Mouse (Mus musculus) right cerebral cortex, postnatal 25 days (tissue): ENCODE results near the gene Ankrd22.

Experiments
- DNase-seq: peaks from one replicate; pipeline ENCODE4 v3.0.0; 2022

Gene Ankrd22

DNA sequence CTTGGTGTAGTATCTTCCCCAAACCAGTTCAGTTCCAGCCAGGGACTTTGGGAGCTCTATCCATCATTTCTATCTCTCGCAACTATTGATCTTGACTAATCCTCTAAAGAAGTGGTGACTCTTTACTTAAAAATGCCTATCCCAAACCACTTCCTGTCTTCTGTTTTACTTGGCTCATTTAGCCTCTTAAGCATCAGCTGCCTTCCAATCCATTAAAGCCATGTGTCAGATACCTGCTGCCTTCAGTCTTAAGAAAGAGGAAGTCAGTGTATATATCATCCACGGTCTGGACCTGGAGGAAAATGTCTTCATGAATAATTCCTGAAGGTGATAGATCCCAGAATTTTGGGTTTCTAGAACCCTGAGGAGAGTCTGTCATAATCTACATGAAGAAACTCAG, 14.5 kb upstream of the Ankrd22 start:
- DNase-seq, result no peak

DNA sequence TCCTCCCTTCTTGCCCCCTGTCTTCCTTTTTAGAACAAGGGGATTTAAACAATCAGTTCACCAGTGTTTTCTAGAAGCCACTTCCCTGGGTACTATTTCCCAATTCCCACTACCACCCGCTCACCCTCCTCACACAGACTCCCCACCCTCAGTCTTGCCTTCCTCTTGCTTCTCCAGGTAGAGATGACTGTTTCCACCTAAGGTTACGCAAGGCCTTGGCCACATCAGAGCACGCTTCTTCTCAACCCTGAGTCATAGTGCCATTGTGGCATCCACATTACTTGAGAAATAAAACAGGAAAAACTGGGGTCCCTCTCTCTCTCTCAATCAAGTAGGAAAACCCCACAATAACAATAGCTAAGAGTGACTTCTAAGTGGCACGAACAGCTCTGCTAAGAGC, 13.3 kb upstream of the Ankrd22 start:
- no peak for DNase-seq

DNA sequence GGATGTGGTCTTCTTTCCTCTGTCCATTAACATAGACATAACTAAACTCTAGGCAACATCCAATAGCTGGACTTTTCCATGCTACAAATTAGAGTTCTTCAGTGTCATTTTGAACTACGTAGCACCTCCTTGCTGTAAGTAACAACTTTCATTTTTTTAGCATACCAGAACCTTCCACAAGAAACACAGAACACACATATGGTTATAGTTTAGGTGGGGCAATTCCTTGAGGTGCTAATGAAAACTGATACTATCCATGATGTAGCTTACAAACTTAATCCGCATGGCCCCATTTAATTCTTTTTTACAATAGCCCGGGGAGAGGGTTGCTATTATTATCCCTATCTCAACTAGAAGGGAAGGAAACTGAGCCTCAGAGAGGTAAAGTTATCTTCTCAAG, 8.2 kb upstream of the Ankrd22 start:
- DNase-seq, result no peak

DNA sequence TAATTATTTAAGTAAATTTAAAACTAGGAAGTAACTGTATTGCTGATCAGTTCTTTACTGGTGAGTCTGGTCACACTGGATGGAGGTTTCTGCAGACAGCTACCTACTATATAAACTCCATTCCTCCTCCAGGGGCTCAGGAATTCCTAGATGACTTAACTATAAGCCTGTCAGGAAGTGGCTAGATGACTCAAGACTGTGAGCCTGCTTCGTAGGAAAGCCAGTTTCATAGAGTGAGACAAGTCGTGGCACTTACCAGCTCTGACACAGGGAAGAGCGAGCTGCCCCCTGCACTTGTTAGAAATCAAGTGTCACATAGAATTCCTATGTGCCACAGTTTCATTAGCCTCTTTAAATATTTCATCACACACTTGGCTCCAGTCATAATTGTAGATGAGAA, 5.3 kb upstream of the Ankrd22 start:
- no peak for DNase-seq

DNA sequence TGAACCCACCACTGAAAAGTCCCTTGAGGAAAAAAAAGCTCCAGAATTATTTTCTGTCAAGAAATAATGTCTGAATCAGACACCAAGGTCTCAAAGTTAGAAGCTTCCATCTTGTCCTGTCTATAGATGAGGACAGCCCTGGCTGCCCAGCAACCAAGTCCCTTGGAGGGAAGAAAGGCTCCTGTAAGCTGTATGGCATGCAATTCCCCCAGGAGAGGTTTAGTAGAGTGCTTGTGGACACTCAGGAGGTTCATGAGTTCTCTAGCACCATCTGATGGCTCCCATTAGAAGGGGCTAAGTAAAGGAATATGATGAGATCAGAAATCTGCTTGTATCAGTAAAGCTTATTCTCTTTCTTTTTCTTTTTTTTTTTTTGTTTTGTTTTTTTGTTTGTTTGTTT, 3.3 kb upstream of the Ankrd22 start:
- DNase-seq, result no peak

DNA sequence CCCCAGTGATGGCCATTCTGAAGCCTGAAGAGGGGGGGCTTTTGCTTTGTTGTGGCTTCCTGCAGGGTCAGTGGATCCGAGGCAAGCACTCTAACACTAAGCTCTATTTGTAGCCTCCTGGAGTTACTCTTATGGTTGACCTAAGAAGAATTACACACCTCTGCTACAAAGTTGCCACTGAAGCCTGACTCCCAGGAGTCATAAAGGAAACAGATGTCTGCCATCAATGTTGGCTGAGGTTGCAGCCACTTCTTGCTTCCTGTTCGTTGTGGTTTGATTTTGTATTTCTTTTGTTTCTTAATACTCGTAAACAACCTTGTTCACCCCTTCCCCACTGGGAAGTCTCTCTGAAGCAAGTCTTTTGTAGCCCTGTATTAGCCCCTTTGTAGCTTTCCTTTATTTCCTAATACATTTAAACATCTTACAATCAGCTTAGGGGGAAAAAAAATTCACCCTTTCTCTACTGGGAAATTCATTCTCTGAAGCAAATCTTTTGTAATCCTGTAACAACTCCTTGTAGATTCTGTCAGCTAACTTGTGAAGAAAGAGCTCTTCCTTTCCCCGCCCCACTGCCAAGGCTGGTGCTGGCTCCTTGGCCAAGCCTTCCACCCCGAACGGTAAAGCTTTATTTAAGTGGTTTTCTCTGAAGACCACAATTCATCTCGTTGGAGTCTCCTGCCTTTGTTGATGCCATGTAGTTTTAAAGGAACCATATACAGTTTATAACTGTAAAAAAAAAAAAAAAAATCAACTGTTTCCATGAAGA, 2.2 kb upstream of the Ankrd22 start:
- DNase-seq, result no peak

DNA sequence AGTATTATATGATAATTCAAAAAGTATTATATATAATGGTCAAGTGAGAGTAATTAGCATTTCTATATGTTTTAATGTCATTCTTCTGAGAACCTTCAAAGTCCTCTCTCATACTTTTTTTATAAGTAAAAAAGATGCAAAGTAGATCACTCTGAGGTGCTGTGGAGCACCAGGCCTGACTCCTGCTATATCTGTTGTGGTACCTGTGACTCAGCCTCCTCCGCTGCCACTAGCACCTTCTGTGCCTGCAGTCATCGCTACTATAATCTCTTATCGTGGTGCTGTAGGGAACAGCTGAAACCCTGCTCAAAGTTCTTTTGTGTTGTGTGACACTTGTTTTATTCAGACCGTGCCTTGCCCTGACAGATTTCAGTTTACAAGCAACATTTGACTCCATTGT, 533 bp upstream of the Ankrd22 start:
- no peak for DNase-seq

DNA sequence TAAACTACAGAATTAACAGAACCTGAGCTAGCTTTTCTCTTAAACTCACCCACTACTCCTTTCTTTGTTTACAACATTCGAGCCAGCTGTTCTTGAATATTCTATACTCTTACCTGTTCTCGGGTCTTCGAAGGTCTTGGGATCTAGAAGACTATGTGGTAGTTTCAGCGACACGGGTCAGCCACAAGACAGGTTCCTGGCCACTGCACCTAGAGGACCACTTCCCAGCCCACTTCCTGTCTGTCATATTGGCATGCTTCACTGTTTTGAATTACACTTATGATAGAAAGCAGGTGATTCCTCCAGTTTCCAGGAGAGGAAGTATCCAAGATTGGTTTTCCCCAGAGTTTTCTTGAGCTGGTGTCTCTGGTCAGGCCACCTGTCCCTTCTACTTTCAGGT, 3.2 kb downstream of the Ankrd22 start:
- DNase-seq, result no peak

DNA sequence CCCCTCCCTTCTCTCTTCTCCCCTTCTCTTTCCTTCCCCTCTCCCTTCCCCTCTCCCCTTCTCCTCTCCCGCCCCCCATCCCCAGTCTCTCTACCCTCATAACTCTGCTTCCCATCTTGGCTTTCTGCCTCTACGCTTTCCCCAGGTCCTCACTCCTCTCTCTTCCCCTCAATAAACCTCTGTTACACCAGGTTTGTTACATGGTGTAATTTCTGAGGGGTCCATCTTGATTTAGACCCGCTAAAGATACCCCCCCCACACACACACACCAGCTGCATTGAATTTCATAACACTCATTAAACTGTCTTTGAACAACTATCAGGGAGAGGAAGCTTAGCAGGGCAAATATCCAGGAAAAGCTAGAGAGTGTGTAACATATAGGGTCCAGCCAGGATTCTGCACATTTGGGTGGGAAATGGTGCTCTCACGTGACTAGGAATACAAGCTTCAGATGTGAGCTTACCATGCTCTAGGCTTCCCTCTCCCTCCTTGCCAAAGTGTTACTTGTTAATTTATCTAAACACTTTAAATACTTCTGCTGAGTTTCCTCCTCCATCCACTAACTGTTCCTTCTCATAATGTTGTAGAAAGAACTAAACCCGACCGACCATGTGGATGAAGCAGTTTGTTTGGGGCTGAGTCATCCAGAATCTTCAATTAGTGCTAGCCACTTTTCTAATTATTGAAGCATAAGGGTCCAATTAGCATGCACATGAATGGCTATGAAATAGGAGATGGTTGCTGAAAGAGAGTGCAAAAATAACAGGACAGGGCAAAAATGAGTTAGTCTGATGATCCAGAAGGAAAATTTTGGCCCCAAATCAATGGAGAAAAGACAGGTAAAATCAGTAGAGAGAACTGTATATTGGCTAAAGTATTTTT, 12.3 kb downstream of the Ankrd22 start:
- DNase-seq, result no peak

DNA sequence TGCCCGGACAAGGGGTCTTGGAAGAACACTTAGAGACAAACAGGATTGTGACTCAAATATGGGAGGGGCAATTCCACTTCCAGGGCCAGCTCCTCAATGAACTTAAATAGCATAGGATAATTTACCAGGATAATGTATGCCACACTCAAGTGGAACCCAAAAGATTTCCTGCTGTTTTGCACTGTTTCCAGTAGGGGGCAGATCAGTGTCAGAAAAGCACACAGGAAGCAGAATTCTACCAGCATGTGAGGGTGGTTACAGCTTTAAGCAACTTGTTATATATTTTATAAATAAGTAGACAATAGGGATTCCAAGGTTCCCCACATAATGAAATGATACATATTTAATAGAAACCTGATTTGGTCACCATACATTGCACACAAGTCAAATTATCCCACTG, 13.9 kb downstream of the Ankrd22 start:
- DNase-seq, result no peak

DNA sequence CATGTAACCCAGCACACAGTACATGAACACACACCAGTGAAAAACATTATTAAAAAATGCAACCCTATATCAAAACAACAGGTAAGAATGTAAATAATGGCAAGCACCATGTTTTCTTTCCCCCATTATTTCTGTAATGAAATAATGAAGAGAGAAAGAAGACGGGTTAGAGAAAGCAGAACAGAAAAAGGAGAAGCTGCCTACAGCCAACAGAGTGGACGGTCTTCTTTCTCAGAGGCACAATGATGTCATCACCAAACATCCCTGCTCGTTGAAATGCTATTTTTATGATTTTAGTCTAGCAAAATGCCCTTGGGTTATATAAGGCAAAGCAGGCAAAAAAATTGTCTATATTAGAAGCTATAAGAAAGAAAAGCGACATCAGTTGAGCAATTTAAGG, 17.4 kb downstream of the Ankrd22 start:
- DNase-seq, result no peak

DNA sequence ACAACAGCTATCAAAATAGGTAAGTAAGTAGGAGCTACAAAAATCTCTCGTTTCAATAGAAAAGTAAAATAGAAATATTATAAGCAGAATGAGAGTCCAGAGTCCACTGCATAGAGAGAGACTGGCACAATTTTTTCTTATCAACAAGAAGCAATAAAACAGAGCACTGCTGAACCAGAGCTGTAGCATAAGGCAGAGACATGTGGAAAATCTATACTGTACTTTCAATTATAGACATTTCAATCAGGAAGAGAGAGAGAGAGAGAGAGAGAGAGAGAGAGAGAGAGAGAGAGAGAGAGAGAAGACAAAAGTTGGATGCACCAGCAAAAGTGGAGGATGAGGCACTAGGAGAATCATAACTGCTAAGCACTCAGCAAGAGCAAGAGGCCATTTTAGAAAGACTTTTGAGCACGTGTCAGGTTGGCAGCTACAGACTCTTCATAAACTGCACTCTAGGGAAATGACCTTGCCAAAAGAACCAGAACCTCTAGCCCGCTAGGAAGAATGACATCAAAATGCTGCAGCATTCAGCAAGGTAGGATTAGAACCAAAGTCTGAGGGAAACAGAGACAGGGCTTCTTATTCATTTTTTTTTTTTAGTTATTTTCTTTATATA, 26.3 kb downstream of the Ankrd22 start:
- no peak for DNase-seq

DNA sequence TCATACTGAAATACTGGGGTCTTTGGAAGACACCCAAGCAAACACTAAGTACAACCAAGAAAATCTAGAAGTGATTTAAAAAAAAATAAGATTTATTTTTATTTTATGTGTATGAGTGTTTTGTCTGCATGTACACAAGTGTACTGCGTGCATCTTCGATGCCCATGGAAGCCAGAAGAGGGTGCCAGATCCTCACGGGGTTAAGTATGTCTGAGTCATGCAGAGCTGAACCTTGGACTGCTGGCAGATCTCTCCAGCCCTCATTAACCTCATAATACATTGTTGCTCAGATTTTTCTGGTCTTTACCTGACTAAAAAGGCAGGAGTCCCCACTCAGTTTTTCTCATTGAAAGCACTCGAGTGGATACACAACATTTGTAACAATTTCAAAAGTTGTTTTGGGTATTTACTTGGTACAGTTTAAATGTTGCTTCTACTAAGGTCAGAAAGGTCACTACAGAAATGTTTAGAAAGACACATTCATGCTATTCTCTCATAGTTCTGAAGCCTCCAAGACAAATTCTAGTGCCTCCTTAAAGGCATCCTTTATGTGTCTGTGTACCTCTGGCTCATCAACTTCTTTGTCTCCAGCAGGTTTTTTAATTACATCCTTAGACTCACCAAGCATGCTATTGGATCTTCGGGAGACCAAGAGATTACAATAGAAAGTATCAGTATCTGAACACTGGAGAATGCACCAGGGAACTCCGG, 27.0 kb downstream of the Ankrd22 start:
- no peak for DNase-seq

DNA sequence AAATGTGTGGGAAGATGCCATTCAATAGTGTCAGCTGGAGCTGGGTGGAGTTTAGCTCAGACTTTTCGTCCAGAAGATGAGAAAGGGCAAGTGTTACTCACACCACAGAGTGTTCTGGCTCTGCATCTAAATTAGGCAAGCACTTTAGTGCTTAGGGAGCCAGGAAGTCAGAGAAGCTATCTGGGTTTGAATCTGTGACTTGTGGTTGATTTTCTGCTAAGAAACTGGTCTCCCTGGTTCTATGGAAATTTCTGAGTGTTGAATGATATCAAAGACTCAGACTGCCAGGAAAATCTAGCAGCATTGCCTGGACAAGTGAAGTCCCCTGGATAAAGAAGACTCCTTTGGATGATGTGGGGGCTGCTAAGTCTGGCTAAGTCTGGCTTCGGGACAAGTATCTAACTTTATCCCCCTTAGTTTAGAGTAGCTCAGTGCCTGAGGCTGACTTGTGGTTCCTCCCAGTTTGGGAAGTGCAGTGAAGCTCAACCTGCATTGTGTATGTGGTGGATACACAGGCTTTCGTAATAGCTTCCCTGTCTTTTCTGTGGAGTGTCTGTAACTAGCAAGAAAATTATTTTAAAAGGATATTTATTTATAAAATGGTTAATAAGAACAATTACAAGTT, 45.6 kb downstream of the Ankrd22 start:
- no peak for DNase-seq

DNA sequence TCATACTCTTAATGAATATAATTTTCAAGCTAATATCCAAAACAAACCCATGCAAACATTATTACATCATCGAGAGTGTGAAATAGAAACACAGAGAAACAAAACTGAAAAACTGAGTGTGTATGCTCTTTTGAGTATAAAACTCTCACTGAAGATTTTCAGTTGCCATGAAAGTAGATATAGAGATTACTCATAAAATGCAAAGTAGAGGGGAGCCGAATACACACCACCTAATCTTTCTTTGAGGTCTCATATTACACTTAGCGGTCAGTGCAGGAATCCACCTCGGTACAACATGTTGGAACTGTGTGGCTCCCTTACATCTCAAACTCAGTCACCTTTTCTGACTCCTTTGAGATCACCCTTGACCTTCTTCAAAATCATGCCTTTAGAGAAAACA, 46.2 kb downstream of the Ankrd22 start:
- DNase-seq, result no peak

DNA sequence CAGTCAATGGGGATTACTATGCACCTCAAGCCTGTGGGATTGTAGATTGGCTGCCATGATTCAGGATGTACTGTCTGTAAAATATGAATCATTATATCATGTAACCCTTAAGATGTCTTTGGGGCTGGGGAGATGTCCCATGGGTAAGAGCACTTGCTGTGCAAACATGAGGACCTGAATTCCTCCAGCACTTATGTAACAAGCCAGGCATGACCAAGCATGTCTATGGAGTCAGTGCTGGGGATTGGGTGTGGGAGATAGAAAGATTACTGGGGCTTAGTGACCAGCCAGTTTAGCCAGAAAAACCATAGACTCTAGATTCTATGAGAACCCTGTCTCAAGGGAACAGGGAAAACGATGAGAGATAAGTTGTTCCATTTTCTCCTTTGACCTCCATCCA, 46.8 kb downstream of the Ankrd22 start:
- DNase-seq, result no peak

DNA sequence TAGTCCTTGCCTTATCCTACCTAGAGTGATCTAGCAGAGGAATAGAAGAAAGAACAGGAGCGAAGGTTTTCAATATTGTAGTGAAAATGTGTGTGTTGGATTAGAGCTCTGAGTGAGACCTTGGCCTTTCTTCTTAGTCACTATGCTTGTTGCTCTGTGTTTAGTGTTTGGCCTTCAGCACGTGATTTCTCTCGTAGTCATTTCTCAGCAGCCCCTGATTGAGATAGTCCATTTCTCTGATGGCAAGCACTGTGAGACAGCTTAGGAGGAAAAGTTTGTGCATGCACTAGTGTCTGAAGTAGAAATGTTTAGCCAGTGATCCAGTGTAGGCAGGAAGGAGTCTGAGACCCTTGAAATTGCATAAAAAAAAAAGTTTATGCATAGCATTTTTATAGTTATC, 61.0 kb downstream of the Ankrd22 start:
- DNase-seq, result no peak

DNA sequence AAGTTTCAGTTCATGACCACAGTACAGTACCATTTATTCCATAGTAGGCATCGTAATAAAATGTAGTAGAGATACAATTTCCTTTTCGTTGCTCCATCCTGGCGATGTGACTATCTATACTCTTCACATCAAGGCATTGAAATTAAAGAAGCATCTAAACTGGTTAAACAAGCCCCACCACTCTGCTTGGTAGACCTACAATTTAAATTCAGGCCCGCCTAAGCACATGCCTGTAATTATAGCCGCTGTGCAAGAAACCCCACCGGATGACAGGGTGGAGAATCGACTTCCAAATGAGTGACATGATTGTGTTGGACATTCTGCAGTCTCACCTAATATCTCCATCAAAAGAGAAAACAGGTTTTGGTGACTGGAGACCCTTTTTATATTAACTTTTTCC, 64.0 kb downstream of the Ankrd22 start:
- no peak for DNase-seq

DNA sequence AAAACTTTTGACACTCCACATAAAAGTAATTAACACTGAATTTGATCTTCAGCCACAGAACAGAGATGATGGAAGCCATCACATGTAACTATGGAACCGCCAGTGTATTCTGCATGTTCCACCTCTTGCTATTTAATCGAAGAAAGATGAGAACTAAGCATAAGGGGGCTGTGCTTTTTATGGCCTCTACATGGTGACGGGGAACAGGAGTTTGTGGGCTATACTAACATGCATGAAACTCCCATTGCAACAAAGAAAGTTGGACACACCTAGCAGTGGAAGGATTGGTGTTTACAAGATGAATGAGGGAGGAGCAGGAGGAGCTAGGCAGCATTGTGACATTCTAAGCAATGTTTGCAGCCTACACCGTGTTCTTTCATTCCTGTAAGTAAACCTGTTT, 65.2 kb downstream of the Ankrd22 start, which contains the start of gene Lipm:
Lipm (plus strand) TSS at position 301 of the 400 bp plus-strand sequence.
- no peak for DNase-seq

DNA sequence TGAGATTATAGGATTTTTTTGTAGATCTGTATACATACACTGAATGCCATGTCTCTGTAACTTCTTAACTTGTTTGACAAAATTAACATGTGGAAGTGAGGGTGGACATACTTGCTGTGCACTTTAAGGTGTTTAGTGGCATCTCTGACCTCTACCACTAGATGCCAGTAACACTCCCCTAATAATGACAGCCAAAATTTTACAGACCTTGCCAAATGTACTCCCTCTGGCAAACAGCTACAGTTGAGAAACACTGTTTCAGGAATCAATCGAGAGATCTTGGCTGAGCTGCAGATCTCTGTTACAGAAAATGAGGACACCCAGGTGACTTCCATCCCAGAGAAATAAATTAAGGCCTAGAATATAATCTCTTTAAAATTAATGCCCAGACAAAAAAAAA, 69.6 kb downstream of the Ankrd22 start:
- no peak for DNase-seq

DNA sequence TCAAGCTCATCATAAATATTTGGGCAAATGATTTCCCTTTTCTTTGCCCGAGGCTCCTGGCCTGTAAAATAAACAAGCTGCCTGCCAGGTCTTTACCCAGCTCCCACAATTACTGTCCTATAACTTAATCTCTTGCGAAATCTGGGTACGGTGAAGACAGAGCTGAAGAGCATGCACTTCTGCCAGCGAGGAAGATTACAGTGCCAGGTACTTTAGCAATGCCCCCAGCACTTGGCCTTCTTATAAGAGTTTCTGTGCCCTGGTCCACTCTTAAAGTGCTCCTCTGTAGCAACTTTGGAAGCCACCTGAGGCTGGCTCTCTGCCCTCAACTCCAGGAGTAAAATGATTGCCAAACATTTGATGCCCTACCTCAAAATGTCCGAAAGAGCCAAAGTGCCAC, 70.5 kb downstream of the Ankrd22 start:
- no peak for DNase-seq

DNA sequence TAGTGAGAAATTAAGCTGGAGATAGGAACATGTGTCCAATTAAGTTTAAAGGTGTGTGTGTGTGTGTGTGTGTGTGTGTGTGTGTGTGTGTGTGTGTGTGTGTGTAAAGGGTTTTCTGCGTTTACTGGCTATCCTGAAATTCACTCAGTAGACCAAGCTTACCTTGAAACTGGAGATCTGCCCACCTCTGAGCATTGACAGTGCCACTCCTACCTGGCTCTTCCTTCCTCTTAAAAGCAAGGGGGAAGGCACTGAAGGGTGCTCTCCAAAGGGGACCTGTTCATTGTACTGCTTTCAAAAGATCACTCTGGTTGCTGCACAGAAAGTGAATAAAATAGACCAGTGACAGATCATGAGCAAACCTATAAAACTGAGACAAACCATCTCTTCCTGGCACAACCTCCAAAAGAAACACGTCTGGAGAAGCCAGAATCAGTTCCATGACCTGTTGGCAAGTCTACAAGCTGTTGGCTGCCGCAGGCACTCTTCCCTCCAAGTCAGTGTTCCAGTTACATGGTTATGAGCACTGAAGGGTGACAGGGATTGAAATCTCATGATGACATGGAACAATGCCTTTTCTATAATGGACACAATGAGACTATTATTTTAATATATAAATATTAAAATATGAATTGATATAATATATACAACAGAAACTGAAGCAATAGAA, 76.7 kb downstream of the Ankrd22 start:
- DNase-seq, result no peak
